Mouse (Mus musculus) olfactory bulb, adult 2 months (tissue): ENCODE results near the gene St14.

Experiments used
- CTCF ChIP-seq: fragments of 200-500 bp; IDR thresholded peaks from 2 replicates; pipeline ENCODE4 v1.5.1; 2012; ENCODE audit warnings: low read depth, mild to moderate bottlenecking, low read length, moderate library complexity; ENCODE audit not compliant: insufficient read depth
- POLR2A ChIP-seq: fragments of 200-500 bp; IDR thresholded peaks from 2 replicates; pipeline ENCODE4 v1.6.1; 2012; ENCODE audit warnings: mild to moderate bottlenecking, low read depth, low read length, moderate library complexity; ENCODE audit not compliant: insufficient read depth

- TF ChIP-seq CTCF, result no peak
- no peak for TF ChIP-seq POLR2A
Observed at GRCm38 (mm10) chr9:31120533-31120915, 11.1 kb downstream of the St14 start.
